Mouse (Mus musculus) liver, embryonic 14.5 days (tissue): ENCODE data around the gene Ccdc28b.

Experiments used
- CTCF ChIP-seq: IDR thresholded peaks from 2 replicates; pipeline ENCODE4 v1.5.1; 2016; ENCODE audit warnings: antibody characterized with exemption, low read depth, control low read depth
- EP300 ChIP-seq: IDR thresholded peaks from 2 replicates; pipeline ENCODE4 v1.6.1; 2016; ENCODE audit warnings: antibody characterized with exemption, low read depth

GRCm38 (mm10) chr4:129580347-129580746 is 43.4 kb downstream of the Ccdc28b start:
- TF ChIP-seq CTCF (no peak), EP300 (no peak)
